Mouse (Mus musculus): ENCODE data around the gene Atad2b.

DNA sequence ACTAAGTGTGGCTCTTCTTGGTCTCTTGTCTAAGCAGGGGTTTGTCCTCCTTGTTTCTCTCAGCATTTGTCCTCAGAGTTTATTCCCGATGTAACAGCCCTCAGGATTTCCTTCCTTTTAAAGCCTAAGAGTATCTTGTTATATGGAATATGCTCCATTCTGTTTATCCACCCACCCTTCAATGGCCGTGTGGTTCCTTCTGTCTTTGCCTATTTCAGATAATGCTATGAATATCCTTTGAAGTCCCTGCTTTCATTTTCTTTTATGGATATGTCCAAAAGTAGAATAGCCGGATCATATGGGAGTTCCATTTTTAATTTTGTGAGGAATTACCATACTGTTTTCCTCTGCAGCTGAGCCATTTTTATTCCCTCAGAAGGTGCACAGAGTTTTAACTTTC, 153.0 kb downstream of the Atad2b start:
- TF ChIP-seq CTCF (conservative IDR thresholded peaks at IDR 0.05 in 1 of 2, IDR thresholded peaks at IDR 0.05 in 1 of 2; ENCODE audit: low read depth in 2 of 2, low read length in 2 of 2), result no peak
- no peak for TF ChIP-seq USF2 (conservative IDR thresholded peaks at IDR 0.05; ENCODE audit: low read depth, low read length)
- no peak for TF ChIP-seq KAT2A (IDR thresholded peaks at IDR 0.05; ENCODE audit: insufficient replicate concordance, low read length)
- no peak for TF ChIP-seq GABPA (IDR thresholded peaks at IDR 0.05; ENCODE audit: insufficient replicate concordance, low read depth, low read length)
- TF ChIP-seq CHD1 (IDR thresholded peaks at IDR 0.05; ENCODE audit: low read depth, low read length), result no peak
- TF ChIP-seq POLR2A (IDR thresholded peaks at IDR 0.05; ENCODE audit: low read depth, low read length), result no peak
- TF ChIP-seq SIN3A (IDR thresholded peaks at IDR 0.05; ENCODE audit: low read length), result no peak
- TF ChIP-seq NRF1 (IDR thresholded peaks at IDR 0.05; ENCODE audit: low read depth, low read length), result no peak
- TF ChIP-seq MAX (IDR thresholded peaks at IDR 0.05; ENCODE audit: low read length), result no peak
- TF ChIP-seq ELF1 (IDR thresholded peaks at IDR 0.05; ENCODE audit: low read depth, low read length), result no peak
- no peak for TF ChIP-seq SMC3 (IDR thresholded peaks at IDR 0.05; ENCODE audit: low read depth, low read length)
- TF ChIP-seq E2F4 (IDR thresholded peaks at IDR 0.05; ENCODE audit: insufficient replicate concordance, low read depth, low read length), result no peak
- TF ChIP-seq MAFK (IDR thresholded peaks at IDR 0.05; ENCODE audit: insufficient replicate concordance, low read length), result no peak
